Mouse (Mus musculus) T-helper 17 cell (primary cell): ENCODE data around the gene Slc38a10.

Source experiments
- in situ Hi-C, 2 experiments: fragments of 300-600 bp; cut with MboI, MseI; formaldehyde crosslinking; loops; 1 replicate in 1 of 2; 2 replicates in 1 of 2; pipeline ENCODE4 v1.15.1; 2025; ENCODE audit warnings: high pct_unique_total_duplicates in 2 of 2

Slc38a10 gene

DNA sequence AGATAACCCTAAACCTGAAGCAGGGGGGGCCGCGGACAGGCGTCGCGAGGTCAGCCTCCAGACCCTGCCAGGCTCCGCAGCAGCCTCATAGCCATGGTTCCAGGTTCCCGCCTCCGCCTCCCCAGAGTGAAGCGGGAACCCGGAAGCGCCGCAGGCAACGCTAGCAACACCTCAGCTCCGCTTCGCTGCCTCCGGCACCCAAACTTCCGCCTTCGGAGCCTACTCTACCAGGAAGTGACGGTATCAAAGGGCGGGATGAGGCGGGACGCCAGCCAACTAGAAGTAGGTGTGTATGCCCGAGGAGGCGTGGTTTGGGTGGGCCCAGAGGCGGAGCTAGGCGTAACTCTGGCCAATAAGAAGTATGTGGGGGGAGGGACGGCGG lies at the start of gene Slc38a10:
Slc38a10 (minus strand) TSS at position 234 of the 382 bp plus-strand sequence.
- in situ Hi-C loops = no loop called here

DNA sequence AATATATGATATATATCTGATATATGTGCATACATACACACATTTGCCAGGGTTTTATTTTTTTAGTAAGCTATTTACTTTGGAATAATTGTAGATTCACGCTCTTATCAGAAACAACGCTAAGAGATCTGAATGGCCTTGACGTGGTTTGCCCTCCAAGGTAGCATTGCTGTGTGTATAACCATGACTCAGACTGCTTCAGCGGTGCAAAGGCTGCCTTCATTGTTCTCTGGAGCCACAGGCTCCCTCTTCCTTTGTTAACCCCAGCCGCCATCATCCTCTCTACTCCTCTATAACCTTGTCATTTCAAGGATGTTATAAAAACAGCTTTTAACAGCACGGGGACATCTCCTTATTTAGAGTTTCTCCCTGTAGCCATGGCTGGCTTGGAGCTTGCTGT lies 49.5 kb upstream of the Slc38a10 start:
- in situ Hi-C loops = no loop called here

DNA sequence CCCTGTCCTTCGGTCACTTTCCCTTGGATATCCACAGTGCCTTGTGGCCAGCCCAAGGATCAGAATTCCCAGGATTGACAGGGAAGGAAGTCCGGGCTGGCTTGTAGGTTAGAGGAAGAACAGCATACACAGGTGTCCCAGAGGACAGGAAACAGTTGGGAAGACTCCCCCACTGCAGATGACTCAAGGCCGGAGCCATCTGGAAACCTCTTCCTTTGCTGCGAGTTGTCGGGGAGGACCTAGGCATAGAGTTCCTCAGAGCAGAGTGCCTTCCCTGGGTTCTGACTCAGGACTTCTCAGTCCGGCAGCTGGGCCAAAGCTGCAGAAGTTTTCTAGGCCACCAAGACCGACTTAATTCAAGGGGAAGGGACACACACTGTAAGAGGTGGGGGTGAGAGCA lies 48.6 kb upstream of the Slc38a10 start:
- in situ Hi-C loops = no loop called here

DNA sequence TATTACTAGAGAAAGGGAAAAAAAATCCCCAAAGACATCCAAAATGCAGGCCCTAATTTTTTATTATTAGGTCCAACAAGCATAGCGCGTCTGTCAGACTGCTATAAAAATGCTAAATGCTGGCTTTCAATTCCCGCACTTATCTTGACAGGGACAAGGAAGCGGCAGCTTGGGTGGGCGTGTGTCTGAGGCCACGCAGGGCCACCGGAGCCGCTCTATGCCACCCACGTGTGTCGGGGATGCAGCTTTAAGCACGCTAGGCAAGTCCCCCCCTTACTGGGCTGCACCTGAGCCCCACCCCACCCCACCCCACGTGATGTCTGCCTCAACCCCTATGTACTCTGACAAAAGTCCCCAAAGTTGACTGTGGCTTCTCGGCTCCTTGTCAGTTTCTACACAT lies 47.7 kb upstream of the Slc38a10 start:
- in situ Hi-C loops = no loop called here

DNA sequence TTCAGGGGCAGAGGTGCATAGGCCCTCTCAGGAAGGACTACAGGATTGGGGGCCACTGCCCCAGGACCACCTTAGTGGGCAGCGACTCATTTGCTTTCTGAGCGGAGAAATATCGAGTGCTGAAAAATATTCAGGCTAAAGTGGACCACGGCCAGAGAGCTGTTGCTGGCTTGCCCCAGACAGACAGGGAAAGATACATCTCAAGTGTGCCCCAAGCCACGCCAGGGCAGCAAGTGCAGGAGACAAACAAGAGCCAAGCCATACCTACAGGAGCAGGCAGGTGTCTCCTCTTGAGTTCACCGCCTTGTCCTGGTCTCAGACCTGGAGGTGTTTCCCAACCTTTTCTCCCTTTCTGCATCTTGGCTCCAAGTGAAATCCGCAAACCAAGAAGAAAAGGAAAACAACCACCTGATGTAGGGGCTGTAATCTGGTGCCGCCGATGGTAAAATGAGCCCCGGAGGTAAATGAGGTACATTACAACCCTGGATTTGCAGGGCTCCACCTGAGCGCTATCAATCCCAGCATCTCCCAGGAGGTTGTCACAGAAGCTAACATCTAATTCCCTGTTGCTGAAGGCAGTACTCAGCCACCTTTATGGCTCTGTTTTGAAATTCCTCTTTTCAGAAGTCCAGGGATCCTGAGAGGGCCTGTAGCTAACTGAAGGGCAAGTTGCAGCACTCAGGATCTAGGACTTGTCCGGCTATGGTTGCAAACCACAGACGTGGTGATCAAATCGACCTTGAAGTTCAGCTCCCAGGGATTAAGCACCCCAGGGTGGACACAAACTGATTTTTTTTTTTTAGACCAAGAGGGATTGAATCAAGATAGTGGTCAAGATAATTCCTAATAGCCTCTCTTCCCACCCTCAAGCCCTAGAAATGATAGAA lies 39.6 kb upstream of the Slc38a10 start:
- in situ Hi-C loops = no loop called here

DNA sequence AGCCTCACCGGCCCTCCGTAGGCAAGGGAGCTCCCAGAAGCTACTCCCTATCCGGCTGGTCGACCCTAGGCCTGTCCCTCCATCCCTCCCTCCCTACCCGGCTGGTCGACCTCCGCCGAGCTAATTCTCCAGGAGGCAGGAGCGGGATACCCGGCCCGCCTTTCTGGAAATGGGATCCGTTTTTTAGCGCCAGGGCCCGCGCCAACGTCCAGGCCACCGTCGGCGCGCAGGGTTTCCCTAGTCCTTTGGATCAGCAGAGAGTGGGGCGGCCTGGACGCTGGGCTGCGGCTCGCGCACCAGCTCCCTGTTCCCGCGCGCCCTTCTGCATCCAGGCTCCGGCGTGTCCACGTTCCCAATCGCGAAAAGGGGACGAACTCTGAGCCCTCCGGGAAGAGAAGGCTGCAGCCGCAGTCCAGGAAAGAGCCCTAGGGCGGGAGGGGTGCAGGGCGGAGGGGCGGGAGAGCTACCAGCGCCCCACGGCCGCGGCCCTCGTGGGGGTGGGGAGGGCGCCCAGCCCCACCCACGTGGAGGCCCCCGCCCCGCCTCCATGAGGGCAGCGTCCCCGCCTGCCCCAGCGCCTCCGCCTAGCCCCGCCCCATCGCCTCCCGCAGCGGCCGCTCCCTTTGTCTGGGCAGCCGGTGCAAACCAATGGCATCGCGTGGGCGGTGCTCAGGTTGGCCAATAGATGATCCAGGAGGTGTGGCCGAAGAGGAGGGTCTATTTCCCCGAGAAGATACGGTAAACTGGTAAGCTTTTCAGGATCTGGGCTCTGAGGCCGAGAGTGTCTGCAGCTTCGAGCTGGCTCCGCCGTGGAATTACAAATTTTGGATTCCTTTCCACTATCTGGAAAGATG lies 38.5 kb upstream of the Slc38a10 start:
- in situ Hi-C loops = no loop called here

DNA sequence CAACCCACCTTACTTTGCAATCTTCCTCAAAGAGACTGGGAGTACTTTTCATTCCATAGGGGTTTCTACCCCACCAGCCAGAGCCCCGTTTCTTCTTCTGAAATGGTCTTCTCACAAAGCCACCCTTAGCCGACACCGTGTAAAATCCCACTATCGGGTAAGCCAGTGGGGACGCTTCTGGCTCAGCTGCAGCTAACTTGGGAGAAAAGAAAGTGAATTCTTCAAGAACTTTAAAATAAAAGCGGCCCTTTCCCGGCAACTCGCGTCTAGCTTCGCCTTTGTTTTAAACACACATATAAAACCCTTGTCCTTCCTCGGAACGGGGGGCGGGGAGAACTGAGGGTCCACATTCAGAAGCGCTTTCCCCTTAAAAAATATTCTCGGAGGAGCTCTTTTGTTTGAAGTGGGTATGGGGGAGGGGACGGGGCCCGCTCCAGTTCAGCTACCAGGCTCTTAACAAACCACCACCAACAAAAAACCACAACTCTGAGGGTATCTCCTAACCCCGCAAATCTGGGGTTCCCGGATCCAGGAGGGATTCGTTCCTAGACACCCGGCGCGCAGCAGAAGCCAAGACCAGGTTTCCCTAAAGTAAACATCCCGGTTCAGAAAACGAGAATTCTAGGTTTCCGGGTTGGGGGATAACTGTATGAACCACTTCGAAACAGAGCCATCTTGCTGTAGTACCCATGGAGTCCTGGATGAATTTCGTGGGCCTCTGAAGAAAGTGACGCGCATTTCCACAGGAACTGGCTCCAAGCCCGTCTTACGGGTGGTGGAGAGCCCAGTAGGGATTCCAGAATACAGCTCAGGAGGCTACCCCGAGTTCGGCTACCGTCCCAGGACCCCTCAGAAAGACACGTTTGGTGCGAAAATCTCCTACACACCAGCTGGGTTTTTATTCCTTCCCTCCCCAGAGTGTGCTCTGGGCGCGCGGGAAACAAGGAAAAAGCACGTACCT lies 37.6 kb upstream of the Slc38a10 start:
- in situ Hi-C loops = no loop called here

DNA sequence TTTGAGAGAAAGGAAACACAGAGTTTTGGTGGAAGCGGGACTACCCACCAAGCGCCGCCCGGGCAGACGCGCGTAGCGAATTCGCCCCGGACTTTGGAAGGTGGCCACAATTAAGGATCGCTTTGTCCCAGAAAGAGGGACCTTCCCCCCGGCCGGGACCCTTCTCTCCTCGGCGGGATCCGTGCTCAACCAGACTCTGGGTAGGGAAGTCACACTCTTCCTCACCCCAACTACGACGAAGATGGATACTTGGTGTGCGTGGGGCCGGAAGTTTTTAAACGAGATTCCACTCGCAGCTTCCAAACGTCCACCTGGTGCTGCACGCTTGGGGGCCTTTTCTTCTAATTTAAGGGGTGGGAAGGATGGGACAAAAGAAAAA lies 36.9 kb upstream of the Slc38a10 start:
- in situ Hi-C loops = no loop called here

DNA sequence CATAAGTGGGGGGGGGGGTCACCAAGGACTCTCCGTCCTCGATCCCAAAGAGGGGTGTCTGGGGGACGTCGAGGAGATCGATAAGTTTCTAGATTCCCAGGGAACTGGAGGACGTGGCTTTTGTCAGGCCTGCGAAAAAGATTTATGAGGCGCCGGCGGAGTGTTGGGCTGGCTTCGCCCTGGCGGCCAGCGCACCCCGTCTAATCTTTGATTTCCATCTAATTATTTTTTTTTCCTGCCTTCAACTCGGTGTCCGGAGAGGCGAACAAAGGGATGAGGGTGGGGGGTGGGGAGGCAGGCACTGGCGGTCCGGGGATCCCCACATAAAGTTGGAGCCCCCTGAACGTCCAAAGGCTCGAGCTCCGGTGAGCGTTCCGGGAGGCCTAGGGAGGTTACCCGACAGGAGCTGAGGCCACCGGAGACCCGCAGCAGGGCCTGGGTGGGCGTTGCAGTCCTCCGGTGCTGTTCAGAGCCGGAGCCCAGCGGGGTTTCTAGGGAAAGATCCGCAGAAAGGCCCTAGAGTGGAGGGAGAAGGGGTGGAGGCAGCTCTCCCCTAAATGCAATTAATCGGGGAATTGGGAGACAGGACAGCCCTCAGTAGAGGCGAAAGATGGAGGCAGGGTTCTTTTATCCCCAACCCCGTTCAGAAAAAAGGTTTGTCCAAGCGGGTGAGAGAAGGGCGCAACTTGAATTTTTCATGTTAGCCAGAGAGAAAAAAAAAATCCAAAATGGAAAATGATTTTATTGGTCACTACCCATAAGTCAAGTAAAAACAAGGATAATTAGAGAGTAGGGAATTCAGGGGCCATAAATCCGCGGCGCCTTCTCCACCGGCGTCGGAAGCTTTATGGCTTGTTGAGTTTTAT lies 36.3 kb upstream of the Slc38a10 start:
- in situ Hi-C loops = no loop called here

DNA sequence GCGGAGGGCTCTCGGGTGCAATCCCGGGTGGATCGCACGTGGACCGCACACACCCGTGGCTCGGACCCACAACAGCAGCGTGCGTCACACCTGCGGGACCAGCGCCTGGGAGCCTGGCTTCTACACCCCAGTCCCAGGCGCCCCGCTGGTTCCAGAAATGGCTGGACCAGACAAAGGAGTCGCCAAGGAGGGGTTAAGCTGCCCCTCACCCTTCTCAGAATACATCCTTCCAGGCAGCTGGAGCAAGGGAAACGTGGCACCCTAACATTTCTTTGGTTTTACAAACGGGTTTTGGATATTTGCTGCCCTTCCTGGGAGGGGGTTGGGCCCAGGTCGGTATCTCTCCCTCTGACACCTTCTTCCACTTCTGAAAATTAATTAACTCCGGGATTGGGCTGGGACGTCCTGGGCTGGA lies 35.7 kb upstream of the Slc38a10 start:
- in situ Hi-C loops = no loop called here

DNA sequence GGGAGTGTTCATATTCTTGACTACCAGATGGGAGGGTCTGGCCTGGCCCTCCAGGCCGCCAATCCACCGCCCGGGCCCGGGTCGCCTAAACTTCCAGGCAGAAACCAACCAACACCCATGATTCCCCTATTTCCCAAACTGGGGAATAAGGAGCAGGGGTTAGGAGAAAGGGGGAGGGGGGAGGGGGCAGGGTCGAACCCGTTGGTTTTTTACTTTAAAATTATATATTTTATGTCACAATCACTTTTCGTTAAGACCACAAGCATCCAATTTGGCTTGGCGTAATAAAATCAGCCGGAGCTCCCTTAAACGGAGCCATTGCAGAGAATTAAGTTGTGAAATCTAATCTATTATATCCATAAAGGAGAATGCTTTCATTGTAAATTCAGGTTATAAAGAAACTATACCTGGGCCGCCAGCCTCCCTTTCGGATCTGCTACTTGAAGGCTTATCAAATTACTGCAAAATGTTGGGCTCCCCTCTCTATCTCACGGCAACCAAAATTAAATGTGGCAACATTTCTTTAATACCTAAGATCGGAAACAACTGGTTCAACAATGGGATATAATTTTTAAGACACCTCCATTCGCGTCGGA lies 35.1 kb upstream of the Slc38a10 start:
- in situ Hi-C loops = no loop called here

DNA sequence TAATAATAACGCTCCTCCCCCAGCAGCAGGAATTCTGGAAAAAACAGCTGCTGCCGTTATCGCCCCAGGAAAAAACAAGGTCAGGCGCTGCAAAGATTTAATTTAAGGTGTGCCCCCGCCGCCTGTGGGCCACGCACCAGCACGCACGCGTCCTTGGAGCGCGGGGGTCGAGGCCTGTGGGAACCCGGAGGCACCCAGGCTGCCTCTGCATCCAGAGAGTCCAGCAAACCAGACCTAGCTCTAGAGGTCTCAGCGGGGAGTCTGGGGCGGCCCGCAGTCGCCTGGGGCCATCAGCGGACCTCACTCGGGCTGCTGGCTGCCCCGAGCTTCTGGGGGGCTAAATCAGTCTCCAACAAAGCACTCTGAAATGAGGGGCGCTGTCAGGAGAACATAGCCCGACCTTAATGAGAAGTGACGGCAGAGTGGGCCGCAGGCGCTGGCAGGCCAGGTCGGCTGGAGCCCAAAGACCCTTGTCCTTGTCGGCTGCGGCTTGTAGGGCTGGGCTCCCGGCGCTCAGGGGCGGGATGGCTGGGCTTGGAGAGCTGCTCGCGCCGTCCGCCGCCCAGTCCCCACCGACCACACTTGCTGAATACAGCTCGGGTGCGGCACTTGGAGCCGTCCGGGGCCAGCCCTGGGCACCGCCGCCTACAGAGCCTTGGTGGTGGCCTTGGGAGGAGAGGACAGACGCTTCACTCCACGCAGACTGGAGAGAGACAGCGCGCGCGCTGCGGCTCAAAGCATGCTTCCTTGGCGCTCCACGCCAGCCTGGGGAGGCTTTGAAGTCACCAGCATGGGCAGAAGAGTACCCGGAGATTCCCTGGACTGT lies 34.4 kb upstream of the Slc38a10 start:
- in situ Hi-C loops = no loop called here

DNA sequence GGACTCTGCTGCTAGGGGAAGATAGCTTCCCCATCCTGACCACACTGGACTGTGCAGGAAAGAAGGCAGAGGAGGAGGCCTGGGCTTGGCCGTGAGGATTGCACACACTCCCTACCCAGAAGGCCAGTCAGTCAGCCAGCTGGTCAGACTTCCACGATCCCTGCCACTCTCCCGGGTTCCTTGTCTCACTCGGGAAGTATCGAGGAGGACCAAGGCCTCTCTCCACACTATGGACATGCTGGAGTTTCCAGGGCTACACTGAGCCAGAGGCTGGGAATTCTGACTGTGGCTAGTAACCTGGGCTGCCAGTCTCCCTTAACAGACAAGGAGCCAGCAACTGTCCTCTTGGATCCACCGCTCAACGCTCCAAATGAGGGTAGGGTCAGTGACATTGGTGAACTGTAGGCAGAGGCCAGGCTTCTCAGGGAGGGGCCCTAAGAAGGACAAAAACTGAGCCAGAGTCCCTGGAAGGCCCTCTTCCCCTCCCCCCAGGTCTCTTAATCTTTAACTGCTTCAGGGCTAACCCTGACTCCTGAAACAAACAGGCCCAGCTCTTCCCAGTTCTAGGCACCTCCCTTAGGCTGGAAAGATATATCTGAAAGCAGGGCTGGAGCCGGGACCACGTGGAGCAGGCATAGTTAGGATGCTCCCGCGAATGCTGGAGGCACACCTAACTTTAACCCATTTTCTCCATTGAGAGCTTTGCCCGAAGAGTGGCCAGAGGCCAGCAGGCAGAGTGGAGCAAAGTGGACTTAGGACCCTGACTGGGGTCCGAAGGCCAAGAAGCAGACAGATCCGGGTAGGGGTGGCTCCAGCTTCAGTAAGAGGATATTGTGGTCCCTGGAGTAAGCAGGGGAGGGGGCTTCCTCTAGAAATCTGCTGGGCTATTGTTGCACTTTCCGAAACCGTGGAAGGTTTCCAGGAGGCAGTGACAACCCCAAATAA lies 33.5 kb upstream of the Slc38a10 start:
- in situ Hi-C loops = no loop called here

DNA sequence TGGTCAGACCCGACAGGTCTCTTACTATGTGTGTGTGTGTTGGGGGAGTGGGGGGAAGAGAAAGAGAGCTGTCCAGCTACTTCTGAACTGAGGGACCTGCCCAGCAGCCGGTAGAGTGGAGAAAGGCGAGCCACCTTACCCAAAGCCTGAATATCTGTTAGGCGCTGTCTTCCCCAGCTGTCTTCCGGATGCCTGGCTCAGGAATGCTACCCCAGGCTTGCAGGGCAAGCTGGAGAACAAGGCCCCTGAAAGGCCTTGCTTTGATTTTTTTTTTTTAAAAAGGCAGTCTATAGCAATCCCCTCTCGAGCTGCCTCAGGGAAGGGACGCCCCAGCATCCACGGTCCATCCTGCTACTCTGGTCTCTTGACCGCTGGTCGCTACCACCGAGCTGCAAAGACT lies 32.6 kb upstream of the Slc38a10 start:
- in situ Hi-C loops = no loop called here

DNA sequence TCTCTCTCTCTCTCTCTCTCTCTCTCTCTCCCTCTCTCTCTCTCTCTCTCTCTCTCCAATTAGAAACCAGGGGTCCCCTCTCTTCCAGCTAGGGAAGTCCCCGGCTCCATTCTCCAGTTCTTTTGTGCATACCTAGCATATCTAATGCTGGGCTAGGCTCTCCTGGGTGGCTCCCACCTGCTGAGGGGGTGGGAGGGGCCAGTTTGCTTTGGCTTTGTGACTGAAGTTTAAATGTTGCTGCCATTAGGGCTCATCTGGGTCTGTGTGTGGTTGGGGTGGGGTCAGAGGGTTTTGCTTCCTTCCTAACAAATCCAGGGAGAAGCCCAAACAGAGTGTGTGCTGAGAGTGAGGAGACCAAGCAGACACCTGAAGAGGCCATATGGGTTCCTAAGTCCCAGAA lies 32.0 kb upstream of the Slc38a10 start:
- in situ Hi-C loops = no loop called here

DNA sequence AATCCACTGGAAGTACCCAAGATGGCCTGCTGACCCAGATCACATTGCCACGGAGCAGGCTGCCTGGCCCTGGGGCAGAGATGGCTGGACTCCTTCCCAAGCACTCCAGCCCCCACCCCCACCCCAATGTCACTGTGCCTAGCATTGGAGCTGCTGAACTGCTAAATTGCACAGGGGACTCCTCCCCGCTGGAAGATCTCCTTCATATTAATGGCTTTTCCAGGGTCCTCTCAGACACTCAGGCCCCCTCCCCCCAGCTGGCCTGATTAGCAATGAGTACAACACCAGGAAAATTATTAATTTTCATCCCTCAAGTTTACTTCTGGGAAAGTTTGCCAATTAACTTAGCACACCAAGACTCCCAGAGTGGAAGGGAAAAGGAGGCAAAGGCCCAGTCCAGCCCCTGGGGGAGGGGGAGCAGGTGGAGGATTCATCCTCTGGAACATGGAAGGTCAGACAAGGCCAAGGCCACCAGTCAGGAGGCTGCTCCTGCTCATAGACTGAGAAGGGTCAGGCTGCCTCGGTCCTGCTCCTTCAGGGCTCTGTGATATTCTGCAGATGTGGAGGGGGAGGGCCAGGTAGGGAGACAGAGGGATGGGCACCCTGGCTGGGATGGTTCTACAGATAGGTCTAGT lies 31.4 kb upstream of the Slc38a10 start:
- in situ Hi-C loops = no loop called here

DNA sequence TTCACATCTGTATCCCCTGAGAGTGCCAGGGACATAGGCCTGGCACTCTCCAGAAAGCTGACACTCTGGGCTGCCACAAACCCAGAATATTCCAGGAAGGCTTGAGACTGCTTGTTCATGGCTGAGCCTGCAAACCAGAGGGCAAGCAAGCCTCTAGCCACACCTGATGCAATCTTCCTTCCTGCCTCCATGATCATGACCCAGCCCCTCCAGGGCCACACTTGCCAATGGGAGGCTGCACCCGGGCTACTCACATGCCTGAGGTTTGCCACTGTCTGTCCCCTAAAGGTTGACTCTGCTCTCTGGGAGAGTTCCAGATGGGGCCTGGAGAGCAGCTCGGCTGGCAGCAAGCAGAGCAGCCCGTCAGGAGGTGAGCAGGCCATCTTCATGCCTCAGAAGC lies 30.2 kb upstream of the Slc38a10 start:
- in situ Hi-C loops = no loop called here

DNA sequence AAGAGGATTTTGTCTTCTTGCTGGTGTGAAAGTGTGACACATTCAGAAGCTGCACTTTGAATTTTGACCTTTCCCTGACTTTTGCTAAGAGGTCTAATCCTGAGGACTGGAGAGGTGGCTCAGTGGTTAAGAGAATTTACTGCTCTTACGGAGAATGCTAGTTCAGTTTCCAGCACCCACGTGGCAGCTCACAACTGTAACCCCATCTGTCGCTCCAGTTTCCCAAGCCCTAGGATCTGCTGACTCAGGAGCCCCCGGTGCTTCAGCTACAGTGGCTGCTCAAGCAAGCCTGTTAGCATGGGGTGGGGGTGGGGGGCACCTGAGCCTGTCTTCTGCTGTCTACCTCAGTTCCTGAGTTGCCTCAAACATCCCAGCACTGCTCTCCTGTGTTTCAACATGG lies 28.2 kb upstream of the Slc38a10 start:
- in situ Hi-C loops = no loop called here
